In genomic region chr11:119477876-119478275, GRCm38 (mm10) we compare ENCODE assay signal across 27 mouse cellular contexts.
"Had no signal": no experiment of that assay in that cellular context is flagged by ENCODE, and none has a peak within 500 bp of the region (broad histone marks: within the 10 kb centered on the region; RNA-seq: fewer than 3 reads in every experiment).

No protein-coding gene starts in this region.

- H3K27ac ChIP-seq: heart, adult 2 months; heart, embryonic 13.5 days; heart, embryonic 15.5 days; hindbrain, embryonic 14.5 days; intestine, embryonic 15.5 days; left cerebral cortex, adult 2 months; limb, embryonic 10.5 days; limb, embryonic 12.5 days; liver, embryonic 13.5 days; liver, embryonic 15.5 days had no signal

- H3K4me3 ChIP-seq: heart, adult 2 months; heart, embryonic 13.5 days; heart, embryonic 15.5 days; intestine, embryonic 15.5 days; left cerebral cortex, adult 2 months; limb, embryonic 10.5 days; limb, embryonic 12.5 days; liver, embryonic 13.5 days; liver, embryonic 15.5 days had no signal

- H3K4me1 ChIP-seq: heart, embryonic 13.5 days; heart, embryonic 15.5 days; intestine, embryonic 15.5 days; limb, embryonic 10.5 days; limb, embryonic 12.5 days; liver, embryonic 13.5 days; liver, embryonic 15.5 days had no signal

- DNase-seq: gastrocnemius, postnatal 14 days; gastrocnemius, postnatal 36 days; heart, adult 11 months; heart, adult 2 months; heart, postnatal 14 days; heart, postnatal 36 days; kidney, adult 18-20 months; kidney, adult 8-10 months; kidney, postnatal 10 days; kidney, postnatal 25 days; kidney, postnatal 4 days; liver; liver, embryonic 13.5 days; liver, postnatal 0 days had no signal

- H3K9me3 ChIP-seq: heart, embryonic 13.5 days; heart, embryonic 15.5 days; intestine, embryonic 15.5 days; limb, embryonic 10.5 days; limb, embryonic 12.5 days; liver, embryonic 13.5 days; liver, embryonic 15.5 days had no signal

- H3K9ac ChIP-seq: heart, embryonic 13.5 days; heart, embryonic 15.5 days; hindbrain, embryonic 14.5 days; intestine, embryonic 15.5 days; limb, embryonic 12.5 days; liver, embryonic 13.5 days; liver, embryonic 15.5 days; liver, postnatal 0 days had no signal

- H3K27me3 ChIP-seq: heart, embryonic 13.5 days; heart, embryonic 15.5 days; intestine, embryonic 15.5 days; limb, embryonic 12.5 days; liver, embryonic 13.5 days; liver, embryonic 15.5 days had no signal

- ATAC-seq: hindbrain, embryonic 16.5 days; inflammation-experienced regulatory T-cells, adult 6 months; intestine, embryonic 15.5 days; intestine, postnatal 0 days; liver, postnatal 0 days had no signal

- H3K4me2 ChIP-seq: heart, embryonic 11.5 days; heart, embryonic 13.5 days; heart, embryonic 15.5 days; hindbrain, embryonic 14.5 days; intestine, embryonic 15.5 days; limb, embryonic 12.5 days; liver, embryonic 11.5 days; liver, embryonic 13.5 days; liver, embryonic 15.5 days had no signal
